In genomic region chr7:17024814-17025504, GRCm38 (mm10) we compare ENCODE assay signal across 8 mouse cellular contexts. TPM values are rescaled to one million over a fixed set of nuclear protein-coding genes. Genes with fewer than 3 reads are reported as not detected.
DNase-seq lines count a peak whose midpoint lies in the region; ATAC-seq lines count a peak whose summit lies in the region.

No protein-coding gene starts in this region.

- peak overlapping the region; percentile 92 for H3K9ac ChIP-seq in heart, embryonic 13.5 days
- peak overlapping the region; percentile 89; the same call in 1 of the 2 replicates for H3K9ac ChIP-seq in neural tube, embryonic 13.5 days

- peak overlapping the region; percentile 83 for H3K27ac ChIP-seq in heart, embryonic 13.5 days (replicated peaks)
- peak overlapping the region; percentile 28; the same call in 1 of the 2 replicates for H3K27ac ChIP-seq in neural tube, embryonic 13.5 days (replicated peaks)

- DNase-seq in adrenal gland, postnatal 14 days, result peak; percentile 52
- no peak for DNase-seq in adrenal gland, adult 8-10 months
- peak; percentile 49 to 65 for DNase-seq in kidney, postnatal 4 days
- no peak for DNase-seq in layer of hippocampus, postnatal 10 days (ENCODE audit: low spot score in 2 of 2)
- DNase-seq in layer of hippocampus, postnatal 36 days, result no peak

- peaks cover 41% of the 10 kb centered on the region for H3K36me3 ChIP-seq in heart, embryonic 13.5 days
- H3K36me3 ChIP-seq in neural tube, embryonic 13.5 days, result peaks cover 45% of the 10 kb centered on the region

- peak overlapping the region; percentile 89 for H3K4me2 ChIP-seq in heart, embryonic 13.5 days
- no peak overlapping the region for H3K4me2 ChIP-seq in neural tube, embryonic 13.5 days

- H3K27me3 ChIP-seq in heart, embryonic 13.5 days (replicated peaks), result no peaks in the 10 kb centered on the region
- no peaks in the 10 kb centered on the region for H3K27me3 ChIP-seq in neural tube, embryonic 13.5 days

- peaks cover 57% of the 10 kb centered on the region for H3K4me1 ChIP-seq in heart, embryonic 13.5 days
- H3K4me1 ChIP-seq in neural tube, embryonic 13.5 days (replicated peaks), result peaks cover 32% of the 10 kb centered on the region

- no peak overlapping the region for H3K4me3 ChIP-seq in heart, embryonic 13.5 days
- no peak overlapping the region for H3K4me3 ChIP-seq in neural tube, embryonic 13.5 days

- whole genome bisulfite sequencing in heart, embryonic 13.5 days, result 70% methylated on average over 10 of the region's 10 CpGs
- 79% methylated on average over 10 of the region's 10 CpGs for WGBS in neural tube, embryonic 13.5 days

- no peaks in the 10 kb centered on the region for H3K9me3 ChIP-seq in heart, embryonic 13.5 days
- no peaks in the 10 kb centered on the region for H3K9me3 ChIP-seq in neural tube, embryonic 13.5 days

- peak; percentile 58 for ATAC-seq in CD4-positive, CD25-positive, alpha-beta regulatory T cell, adult 4 months
- no peak for ATAC-seq in heart, embryonic 13.5 days (ENCODE audit: extremely low read depth, insufficient number of reproducible peaks, low FRiP score, low TSS enrichment)
- no peak for ATAC-seq in neural tube, embryonic 13.5 days (ENCODE audit: low read depth)

RNA-seq across cellular contexts. Expression of gene Ppp5c, which starts 2.8 kb away (rescaled TPM):
- total RNA-seq in adrenal gland, postnatal 14 days (2021), result 90.9 and 93.2 TPM in 2 replicates
- 10 to 100 TPM; 74.7 to 96.9 (median 91.3) TPM for total RNA-seq in adrenal gland, adult 8-10 months (2022)
- 10 to 100 TPM; 56.6 to 76.0 TPM for polyA plus RNA-seq in CD4-positive, CD25-positive, alpha-beta regulatory T cell, adult 4 months (2017; shearing (Covaris generic))
- 82.3 and 94.0 TPM in 2 replicates for polyA plus RNA-seq in heart, embryonic 13.5 days (2015; fragmentation: Nextera tagmentation; extraction: Ambion mirVana)
- polyA plus RNA-seq in neural tube, embryonic 13.5 days (2015; fragmentation: Nextera tagmentation; extraction: Ambion mirVana), result 116 and 127 TPM in 2 replicates
- total RNA-seq in layer of hippocampus, postnatal 10 days (2021), result 100 to 1,000 TPM; 142 to 148 TPM
- 100 to 1,000 TPM; 147 to 149 TPM for total RNA-seq in layer of hippocampus, postnatal 36 days (2021)

RNA-seq across cellular contexts. Expression of gene Ccdc8, which starts 32.5 kb away (rescaled TPM):
- 18.4 and 20.9 TPM in 2 replicates for total RNA-seq in adrenal gland, postnatal 14 days (2021)
- 10 to 100 TPM; 22.0 to 47.8 (median 30.0) TPM for total RNA-seq in adrenal gland, adult 8-10 months (2022)
- polyA plus RNA-seq in CD4-positive, CD25-positive, alpha-beta regulatory T cell, adult 4 months (2017; shearing (Covaris generic)), result under 1 TPM in 1 of 2 experiments, not detected in 1; 0.20 TPM
- polyA plus RNA-seq in heart, embryonic 13.5 days (2015; fragmentation: Nextera tagmentation; extraction: Ambion mirVana), result 25.5 and 25.8 TPM in 2 replicates
- polyA plus RNA-seq in neural tube, embryonic 13.5 days (2015; fragmentation: Nextera tagmentation; extraction: Ambion mirVana), result 6.6 and 7.6 TPM in 2 replicates
- total RNA-seq in layer of hippocampus, postnatal 10 days (2021), result 1 to 10 TPM; 3.7 to 4.4 TPM
- total RNA-seq in layer of hippocampus, postnatal 36 days (2021), result 1 to 10 TPM; 2.2 to 2.8 TPM

RNA-seq across cellular contexts. Expression of gene Hif3a, which starts 37.3 kb away (rescaled TPM):
- total RNA-seq in adrenal gland, postnatal 14 days (2021), result 5.3 and 7.8 TPM in 2 replicates
- 1 to 10 TPM; 2.1 to 5.4 (median 3.7) TPM for total RNA-seq in adrenal gland, adult 8-10 months (2022)
- under 1 TPM; 0.60 to 0.91 TPM for polyA plus RNA-seq in CD4-positive, CD25-positive, alpha-beta regulatory T cell, adult 4 months (2017; shearing (Covaris generic))
- polyA plus RNA-seq in heart, embryonic 13.5 days (2015; fragmentation: Nextera tagmentation; extraction: Ambion mirVana), result 26.7 and 26.8 TPM in 2 replicates
- polyA plus RNA-seq in neural tube, embryonic 13.5 days (2015; fragmentation: Nextera tagmentation; extraction: Ambion mirVana), result 4.3 and 5.2 TPM in 2 replicates
- 10 to 100 TPM in 1 of 2 experiments, 1 to 10 TPM in 1; 7.4 to 10.1 TPM for total RNA-seq in layer of hippocampus, postnatal 10 days (2021)
- total RNA-seq in layer of hippocampus, postnatal 36 days (2021), result 10 to 100 TPM in 1 of 2 experiments, 1 to 10 TPM in 1; 4.3 to 14.4 TPM

RNA-seq across cellular contexts. Expression of gene Gm42372, which starts 42.1 kb away (rescaled TPM):
- total RNA-seq in adrenal gland, postnatal 14 days (2021), result 1.3 and 1.6 TPM in 2 replicates
- total RNA-seq in adrenal gland, adult 8-10 months (2022), result 1 to 10 TPM; 2.3 to 3.1 (median 2.7) TPM
- 1 to 10 TPM; 4.8 to 4.9 TPM for polyA plus RNA-seq in CD4-positive, CD25-positive, alpha-beta regulatory T cell, adult 4 months (2017; shearing (Covaris generic))
- polyA plus RNA-seq in heart, embryonic 13.5 days (2015; fragmentation: Nextera tagmentation; extraction: Ambion mirVana), result 0.09 and 0.14 TPM in 2 replicates
- 3.3 and 3.5 TPM in 2 replicates for polyA plus RNA-seq in neural tube, embryonic 13.5 days (2015; fragmentation: Nextera tagmentation; extraction: Ambion mirVana)
- 10 to 100 TPM; 42.9 to 44.8 TPM for total RNA-seq in layer of hippocampus, postnatal 10 days (2021)
- total RNA-seq in layer of hippocampus, postnatal 36 days (2021), result 10 to 100 TPM; 55.2 to 56.6 TPM

RNA-seq across cellular contexts. Expression of gene Psg16, which starts 48.9 kb away (rescaled TPM):
- 0.23 and 0.33 TPM in 2 replicates for total RNA-seq in adrenal gland, postnatal 14 days (2021)
- total RNA-seq in adrenal gland, adult 8-10 months (2022), result under 1 TPM; 0.10 to 0.51 (median 0.43) TPM
- polyA plus RNA-seq in CD4-positive, CD25-positive, alpha-beta regulatory T cell, adult 4 months (2017; shearing (Covaris generic)), result 1 to 10 TPM in 1 of 2 experiments, under 1 TPM in 1; 0.13 to 1.4 TPM
- polyA plus RNA-seq in heart, embryonic 13.5 days (2015; fragmentation: Nextera tagmentation; extraction: Ambion mirVana), result 0.10 TPM in 1 of 2 replicates, not detected in the other
- polyA plus RNA-seq in neural tube, embryonic 13.5 days (2015; fragmentation: Nextera tagmentation; extraction: Ambion mirVana), result 1.2 and 1.6 TPM in 2 replicates
- total RNA-seq in layer of hippocampus, postnatal 10 days (2021), result 1 to 10 TPM; 4.1 to 5.0 TPM
- total RNA-seq in layer of hippocampus, postnatal 36 days (2021), result 1 to 10 TPM; 3.0 to 3.8 TPM

Comparison
In these comparisons a context has a peak if more than half of its experiments do, and no peak if none do; other contexts are left out.
1. DNase-seq: peak in adrenal gland, postnatal 14 days (single experiment) and kidney, postnatal 4 days (2 of 2); none in adrenal gland, adult 8-10 months (single experiment), layer of hippocampus, postnatal 10 days (0 of 2) and layer of hippocampus, postnatal 36 days (0 of 2).